Mouse (Mus musculus) left cerebral cortex, adult 2 months (tissue): ENCODE measurements around the gene Itga7. TPM values are rescaled to one million over a fixed set of nuclear protein-coding genes. Genes with fewer than 3 reads are reported as not detected.
"Not testable (repeated sequence)": the region's sequence is repeated elsewhere in the genome, so short reads cannot be mapped to it uniquely, and the experiment has no call there.

ENCODE experiments used
- DNase-seq, 2 experiments: peaks; one replicate each; pipeline ENCODE4 v3.0.0; 2021 to 2022; ENCODE audit warnings: low spot score in 2 of 2, mixed read lengths in 1 of 2; ENCODE audit errors: extremely low spot score in 1 of 2
- H3K27ac ChIP-seq: fragments of 200-600 bp; 2 replicates; pipeline ENCODE4 v1.8.1; 2022
- H3K4me3 ChIP-seq: fragments of 200-600 bp; 2 replicates; pipeline ENCODE4 v1.8.1; 2022
- CTCF ChIP-seq: fragments of 200-600 bp; IDR thresholded peaks from 2 replicates; pipeline ENCODE4 v1.8.1; 2022; ENCODE audit warnings: antibody characterized with exemption, mild to moderate bottlenecking, moderate library complexity
- intact Hi-C: fragments of 180-260 bp; cut with DNase I; formaldehyde crosslinking; loops from one replicate; pipeline ENCODE4 v1.15.1; 2025
- total RNA-seq, 2 experiments: library from RNA; stranded (reverse); gene quantifications; 2 replicates each; pipeline ENCODE4 v1.2.3; 2021

The Itga7 gene
- total RNA-seq, 2 experiments from 2014 or later, result 13.2 to 16.3 TPM

DNA sequence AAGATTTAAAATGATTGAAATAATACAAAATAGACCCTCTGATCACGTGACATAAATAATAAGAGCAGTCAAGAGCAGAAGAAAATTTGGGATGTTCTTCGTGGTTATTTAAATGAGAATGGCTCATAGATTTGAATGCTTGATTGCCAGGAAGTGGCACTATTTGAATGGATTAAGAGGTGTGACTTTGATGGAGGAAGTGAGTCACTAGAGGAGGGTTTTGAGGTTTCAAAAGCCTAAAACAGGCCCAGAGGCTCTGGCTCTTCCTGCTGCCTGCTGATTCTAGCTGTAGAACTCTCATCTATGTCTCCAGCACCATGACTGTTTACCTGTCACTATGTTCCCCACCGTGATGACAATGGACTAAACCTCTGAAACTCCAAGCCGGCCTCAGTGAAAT is 39.2 kb downstream of the Itga7 start:
- no peak overlapping the region for H3K4me3 ChIP-seq
- no peak overlapping the region for H3K27ac ChIP-seq
- no peak for TF ChIP-seq CTCF
- DNase-seq, result no peak
- intact Hi-C loops, result no loop called here

- no peak for TF ChIP-seq CTCF
- Histone ChIP-seq H3K4me3 (no peak overlapping the region), H3K27ac (no peak overlapping the region)
- DNase-seq, result no peak
- intact Hi-C loops, result loop anchor here (5.0 kb wide), 4 partner anchors 64 to 244 kb away; no protein-coding TSS in a partner anchor
Observed at GRCm38 (mm10) chr10:128976395-128976794, 42.8 kb downstream of the Itga7 start.

GRCm38 (mm10) chr10:128977522-128978114 is 44.0 kb downstream of the Itga7 start:
- TF ChIP-seq CTCF, result peak; percentile 85
- intact Hi-C loops, result loop anchor here (5.0 kb wide), 4 partner anchors 65 to 245 kb away; no protein-coding TSS in a partner anchor
- H3K27ac ChIP-seq, result no peak overlapping the region
- H3K4me3 ChIP-seq, result no peak overlapping the region
- DNase-seq, result peak; percentile 43 to 54

GRCm38 (mm10) chr10:128980644-128981365 is 47.2 kb downstream of the Itga7 start:
- intact Hi-C loops, result no loop called here
- no peak for DNase-seq
- TF ChIP-seq CTCF, result no peak
- Histone ChIP-seq H3K27ac (no peak overlapping the region), H3K4me3 (no peak overlapping the region)

DNA sequence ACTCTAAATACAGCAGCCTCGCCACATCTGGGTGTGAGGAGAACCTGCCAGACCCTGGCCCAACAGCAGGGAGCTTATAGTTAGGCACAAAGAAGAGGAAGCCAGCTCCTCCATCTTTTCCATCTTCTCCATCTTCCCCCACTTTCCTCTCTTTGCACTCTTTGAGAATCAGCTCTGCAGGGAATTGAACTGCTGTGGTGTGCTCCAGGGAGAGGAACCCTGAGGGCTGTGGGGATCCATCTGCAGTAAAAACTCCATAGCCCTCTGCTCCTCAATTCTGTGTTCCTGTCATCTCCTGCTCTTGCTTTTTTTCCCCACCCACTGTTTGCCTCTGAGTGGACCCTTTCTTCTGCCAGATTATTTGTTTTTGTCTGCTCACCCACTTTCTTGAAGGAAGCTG is 55.5 kb downstream of the Itga7 start, which contains the start of gene Olfr9:
Olfr9 (plus strand) TSS at position 301 of the 400 bp plus-strand sequence.
- H3K4me3 ChIP-seq, DNase-seq, intact Hi-C loops, H3K27ac ChIP-seq: not testable (repeated sequence)

GRCm38 (mm10) chr10:128990129-128990850 is 56.7 kb downstream of the Itga7 start:
- H3K27ac ChIP-seq, DNase-seq, H3K4me3 ChIP-seq, intact Hi-C loops: not testable (repeated sequence)

DNA sequence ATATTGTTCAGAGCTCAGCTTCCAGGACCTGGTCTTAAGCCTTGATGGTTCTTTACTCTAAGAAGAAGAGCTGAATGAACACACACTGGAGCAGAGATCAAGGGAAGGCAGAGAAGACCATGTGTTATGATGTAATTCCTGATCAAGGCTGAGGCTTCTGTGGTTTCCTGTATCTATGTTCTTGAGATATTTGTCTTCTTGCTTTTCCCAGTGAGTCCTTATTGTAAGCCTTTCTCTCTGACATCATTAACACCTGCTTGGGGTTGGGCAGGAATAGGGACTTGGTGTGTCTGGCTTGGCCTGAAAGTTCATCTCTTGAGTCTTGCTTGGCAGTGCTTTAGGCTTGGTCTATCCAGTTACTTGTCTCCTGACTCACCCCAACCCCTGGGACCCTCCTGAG is 57.4 kb downstream of the Itga7 start:
- Histone ChIP-seq H3K27ac (no peak overlapping the region), H3K4me3 (no peak overlapping the region)
- DNase-seq, result no peak
- intact Hi-C loops, result no loop called here
- TF ChIP-seq CTCF, result no peak

DNA sequence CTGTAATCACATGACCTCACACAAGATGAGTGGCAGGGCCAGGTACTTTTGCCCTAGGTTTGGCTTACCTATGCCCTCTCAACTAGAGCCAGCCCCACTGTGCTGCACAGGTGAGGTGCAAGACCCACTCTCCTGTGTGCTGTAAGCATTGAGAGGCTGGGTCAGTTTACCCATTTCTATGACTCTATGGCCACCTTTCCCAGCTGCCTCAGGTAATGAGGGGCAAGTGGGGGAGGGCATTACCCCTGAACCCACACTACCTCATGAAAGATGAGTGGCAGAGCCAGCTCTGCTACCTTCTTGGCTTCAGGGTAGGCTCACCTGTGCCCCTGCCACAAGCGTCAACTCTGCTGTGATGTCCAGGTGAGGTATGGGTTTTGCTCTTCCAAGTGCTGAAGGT is 62.2 kb downstream of the Itga7 start:
- H3K4me3 ChIP-seq, result no peak overlapping the region
- TF ChIP-seq CTCF, result no peak
- intact Hi-C loops, result no loop called here
- H3K27ac ChIP-seq, result no peak overlapping the region
- no peak for DNase-seq

GRCm38 (mm10) chr10:128996523-128997040 is 63.0 kb downstream of the Itga7 start:
- no peak for TF ChIP-seq CTCF
- no peak overlapping the region for H3K27ac ChIP-seq
- no peak overlapping the region for H3K4me3 ChIP-seq
- intact Hi-C loops, result no loop called here
- no peak for DNase-seq

DNA sequence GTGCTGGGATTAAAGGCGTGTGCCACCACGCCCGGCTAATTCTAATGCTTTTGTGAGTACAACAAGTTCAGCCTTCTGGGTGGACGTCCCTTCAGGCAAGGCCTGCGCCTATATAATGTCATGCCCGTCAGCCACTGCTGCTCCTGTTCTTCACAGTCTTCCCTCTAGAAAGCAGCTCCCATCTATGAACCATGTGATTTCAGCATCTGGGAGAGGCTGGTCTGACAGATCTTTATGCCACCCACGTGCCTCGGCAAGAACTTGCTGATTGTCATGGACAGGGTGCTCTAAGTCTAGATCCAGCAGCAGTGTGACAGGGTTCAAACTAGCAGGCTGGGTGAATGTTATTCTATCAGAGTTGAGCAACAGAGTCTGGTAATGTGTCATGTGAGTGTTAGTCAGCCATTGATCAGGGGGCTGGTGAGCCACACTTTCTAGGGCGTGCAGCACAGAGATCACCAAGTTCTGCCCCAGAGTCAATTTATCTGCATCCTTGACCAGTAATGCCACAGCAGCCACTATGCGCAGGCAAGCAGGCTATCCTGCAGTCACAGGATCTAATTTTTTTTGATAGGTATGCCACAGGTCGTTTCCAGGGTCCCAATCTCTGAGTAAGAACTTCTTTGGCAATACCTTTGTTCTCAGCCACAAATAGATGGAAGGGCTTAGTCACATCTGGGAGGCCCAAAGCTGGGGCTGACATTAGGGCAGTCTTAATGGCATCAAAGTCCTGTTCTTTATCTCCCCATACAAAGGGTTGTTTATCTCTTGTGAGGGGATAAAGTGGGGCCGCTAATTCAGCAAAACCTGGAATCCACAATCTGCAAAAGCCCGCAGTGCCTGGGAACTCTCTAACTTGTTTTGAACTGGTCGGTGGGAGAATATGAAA is 70.7 kb downstream of the Itga7 start:
- intact Hi-C loops, result no loop called here
- DNase-seq, result no peak
- Histone ChIP-seq H3K4me3 (no peak overlapping the region), H3K27ac (no peak overlapping the region)
- no peak for TF ChIP-seq CTCF

Other genes starting within 250 kb of the Itga7 start
- 100 to 1,000 TPM; 123 to 132 TPM for gene Rab5b, start 237.6 kb upstream of the Itga7 start, total RNA-seq
- under 1 TPM; 0.36 to 0.75 TPM for gene Pmel, start 229.6 kb upstream of the Itga7 start, total RNA-seq
- gene Cdk2, start 228.8 kb upstream of the Itga7 start, total RNA-seq, result 1 to 10 TPM; 2.2 to 2.6 TPM
- gene Dgka, start 189.0 kb upstream of the Itga7 start, total RNA-seq, result 1 to 10 TPM; 7.4 to 7.9 TPM
- gene Pym1, start 185.9 kb upstream of the Itga7 start, total RNA-seq, result 10 to 100 TPM; 27.1 to 27.8 TPM
- gene Mmp19, start 142.9 kb upstream of the Itga7 start, total RNA-seq, result under 1 TPM; 0.48 to 0.63 TPM
- 10 to 100 TPM; 62.3 TPM for gene Dnajc14, start 129.8 kb upstream of the Itga7 start, total RNA-seq
- 10 to 100 TPM in 1 of 2 experiments, 1 to 10 TPM in 1; 7.9 to 10.3 TPM for gene Tmem198b, start 129.4 kb upstream of the Itga7 start, total RNA-seq
- gene Sarnp, start 116.5 kb upstream of the Itga7 start, total RNA-seq, result 10 to 100 TPM; 33.0 to 33.6 TPM
- gene Ormdl2, start 112.2 kb upstream of the Itga7 start, total RNA-seq, result 1 to 10 TPM; 7.9 to 9.0 TPM
- gene Gdf11, start 42.1 kb upstream of the Itga7 start, total RNA-seq, result 10 to 100 TPM; 13.1 to 15.3 TPM
- gene Cd63, start 32.8 kb upstream of the Itga7 start, total RNA-seq, result 10 to 100 TPM; 63.7 to 73.3 TPM
- 1 to 10 TPM; 6.5 to 7.4 TPM for gene Rdh5, start 10.9 kb upstream of the Itga7 start, total RNA-seq
- gene Bloc1s1, start 9.8 kb upstream of the Itga7 start, total RNA-seq, result 10 to 100 TPM; 78.8 to 80.8 TPM
- gene Mettl7b, start 27.2 kb downstream of the Itga7 start, total RNA-seq, result not detected
- gene Olfr9, start 55.6 kb downstream of the Itga7 start, total RNA-seq, result not detected
- not detected for gene Olfr763, start 77.0 kb downstream of the Itga7 start, total RNA-seq
- gene Olfr764-ps1, start 106.1 kb downstream of the Itga7 start, total RNA-seq, result not detected
- not detected for gene Olfr765, start 116.2 kb downstream of the Itga7 start, total RNA-seq
- not detected for gene Olfr766-ps1, start 135.2 kb downstream of the Itga7 start, total RNA-seq
- not detected for gene Olfr767, start 149.1 kb downstream of the Itga7 start, total RNA-seq
- gene Olfr768, start 165.6 kb downstream of the Itga7 start, total RNA-seq, result not detected
- not detected for gene Olfr769, start 184.0 kb downstream of the Itga7 start, total RNA-seq
- gene Olfr770, start 205.2 kb downstream of the Itga7 start, total RNA-seq, result not detected
- not detected for gene Olfr771, start 230.9 kb downstream of the Itga7 start, total RNA-seq
- not detected for gene Olfr772, start 244.1 kb downstream of the Itga7 start, total RNA-seq